Mouse (Mus musculus) stomach, postnatal 0 days (tissue): ENCODE results near the gene Tcf15. TPM values are rescaled to one million over a fixed set of nuclear protein-coding genes. Genes with fewer than 3 reads are reported as not detected.

Source experiments
- ATAC-seq: fragments of 200-750 bp; cut with Nextera tagmentation; 2 replicates; pipeline ENCODE4 v1.8.0; 2017; ENCODE audit not compliant: low FRiP score, low TSS enrichment
- DNase-seq: peaks from one replicate; pipeline ENCODE4 v3.0.0-alpha.2; 2016; ENCODE audit warnings: low spot score
- H3K27ac ChIP-seq: fragments of 300-500 bp; sonication (generic); replicated peaks from 2 replicates; pipeline ENCODE4 v1.5.1; 2014; ENCODE audit warnings: mild to moderate bottlenecking, control low read depth
- H3K27me3 ChIP-seq: fragments of 300-500 bp; sonication (generic); 2 replicates; pipeline ENCODE4 v1.6.1; 2014; ENCODE audit warnings: low read length; ENCODE audit not compliant: control insufficient read depth, insufficient read depth
- H3K36me3 ChIP-seq: fragments of 300-500 bp; sonication (generic); 2 replicates; pipeline ENCODE4 v1.6.1; 2014; ENCODE audit warnings: low read length, mixed read lengths; ENCODE audit not compliant: control insufficient read depth, insufficient read depth
- H3K4me1 ChIP-seq: fragments of 300-500 bp; sonication (generic); replicated peaks from 2 replicates; pipeline ENCODE4 v1.6.1; 2014; ENCODE audit warnings: antibody characterized with exemption; ENCODE audit not compliant: control insufficient read depth, insufficient read depth
- H3K4me2 ChIP-seq: fragments of 300-500 bp; sonication (generic); replicated peaks from 2 replicates; pipeline ENCODE4 v1.6.1; 2014; ENCODE audit warnings: low read depth, mild to moderate bottlenecking, control low read depth, moderate library complexity
- H3K4me3 ChIP-seq: fragments of 300-500 bp; sonication (generic); 2 replicates; pipeline ENCODE4 v1.5.1; 2014; ENCODE audit warnings: low read depth, low read length, control low read depth
- H3K9ac ChIP-seq: fragments of 300-500 bp; sonication (generic); 2 replicates; pipeline ENCODE4 v1.6.1; 2014; ENCODE audit warnings: mild to moderate bottlenecking, low read length, control low read depth, mixed read lengths
- H3K9me3 ChIP-seq: fragments of 300-500 bp; sonication (generic); 2 replicates; pipeline ENCODE4 v1.6.1; 2016; ENCODE audit warnings: low read length; ENCODE audit not compliant: control insufficient read depth
- CTCF ChIP-seq: IDR thresholded peaks from 2 replicates; pipeline ENCODE4 v1.5.1; 2016; ENCODE audit warnings: antibody characterized with exemption, low read depth, mild to moderate bottlenecking, moderate library complexity
- EP300 ChIP-seq: optimal IDR thresholded peaks from 2 replicates; pipeline ENCODE3; 2016; ENCODE audit warnings: antibody characterized with exemption
- WGBS: fragments of 180-500 bp; shearing (Covaris S2); extraction: QIAGEN DNeasy Blood & Tissue Kit; methylation state at CpG from one replicate; pipeline ENCODE4 v1.1.7; 2014; 5-methylcytosine and 5-hydroxymethylcytosine counted together
- polyA plus RNA-seq: library from polyadenylated mRNA; unstranded; fragments of >200 nt; fragmentation: Nextera tagmentation; extraction: Ambion mirVana; gene quantifications from 2 replicates; pipeline ENCODE4 v1.2.1, GENCODE M21; 2015

Tcf15 gene
- polyA plus RNA-seq, 1 experiment from 2014 or later, result 2.5 TPM

- TF ChIP-seq CTCF (no peak), EP300 (no peak)
- H3K9me3 ChIP-seq, result no peaks in the 10 kb centered on the region
- H3K4me3 ChIP-seq, result peak overlapping the region; percentile 40
- WGBS, result under 1% methylated on average over 13 of the region's 13 CpGs
- no peak overlapping the region for H3K27ac ChIP-seq
- peaks cover 12% of the 10 kb centered on the region; the same call in 1 of the 2 replicates for H3K27me3 ChIP-seq
- ATAC-seq (peak; percentile 32; the same call in 1 of the 2 replicates), DNase-seq (no peak)
- H3K4me1 ChIP-seq, result 0 out of 2 replicates have a peak, but pooled peaks cover 2% of the 10 kb centered on the region
- H3K36me3 ChIP-seq, result no peaks in the 10 kb centered on the region
- H3K9ac ChIP-seq, result no peak overlapping the region; the same call in 1 of the 2 replicates
- peak overlapping the region; percentile 53 for H3K4me2 ChIP-seq
Measured at GRCm38 (mm10) chr2:152142046-152142445, 1.3 kb upstream of the Tcf15 start.

- Histone ChIP-seq H3K27ac (no peak overlapping the region), H3K36me3 (no peaks in the 10 kb centered on the region), H3K4me3 (peak overlapping the region; percentile 41; the same call in 1 of the 2 replicates), H3K9ac (no peak overlapping the region), H3K4me2 (peak overlapping the region; percentile 72), H3K4me1 (0 out of 2 replicates have a peak, but pooled peaks cover 2% of the 10 kb centered on the region), H3K9me3 (no peaks in the 10 kb centered on the region), H3K27me3 (peaks cover 12% of the 10 kb centered on the region; the same call in 1 of the 2 replicates)
- TF ChIP-seq CTCF, result no peak
- TF ChIP-seq EP300, result no peak
- no peak for ATAC-seq
- no peak for DNase-seq
- WGBS, result 11% methylated on average over 11 of the region's 11 CpGs
Measured at GRCm38 (mm10) chr2:152142571-152142970, 790 bp upstream of the Tcf15 start.

GRCm38 (mm10) chr2:152144158-152144450, 743 bp downstream of the Tcf15 start:
- Histone ChIP-seq H3K4me2 (peak overlapping the region; percentile 72), H3K36me3 (no peaks in the 10 kb centered on the region), H3K27ac (no peak overlapping the region), H3K9ac (no peak overlapping the region), H3K9me3 (no peaks in the 10 kb centered on the region), H3K4me1 (0 out of 2 replicates have a peak, but pooled peaks cover 2% of the 10 kb centered on the region), H3K4me3 (peak overlapping the region; percentile 41), H3K27me3 (peaks cover 12% of the 10 kb centered on the region; the same call in 1 of the 2 replicates)
- 28% methylated on average over 9 of the region's 9 CpGs for WGBS
- no peak for TF ChIP-seq CTCF
- no peak for TF ChIP-seq EP300
- no peak for ATAC-seq
- DNase-seq, result no peak

GRCm38 (mm10) chr2:152144501-152144900, 1.1 kb downstream of the Tcf15 start:
- Histone ChIP-seq H3K4me1 (0 out of 2 replicates have a peak, but pooled peaks cover 2% of the 10 kb centered on the region), H3K4me3 (peak overlapping the region; percentile 41), H3K4me2 (peak overlapping the region; percentile 72; the same call in 1 of the 2 replicates), H3K36me3 (no peaks in the 10 kb centered on the region), H3K9me3 (no peaks in the 10 kb centered on the region), H3K9ac (no peak overlapping the region), H3K27ac (no peak overlapping the region), H3K27me3 (peaks cover 12% of the 10 kb centered on the region; the same call in 1 of the 2 replicates)
- 73% methylated on average over 5 of the region's 5 CpGs for WGBS
- ATAC-seq (no peak), DNase-seq (no peak)
- TF ChIP-seq CTCF (no peak), EP300 (no peak)

GRCm38 (mm10) chr2:152145711-152146110, 2.4 kb downstream of the Tcf15 start:
- WGBS, result 63% methylated on average over 2 of the region's 2 CpGs
- DNase-seq (no peak), ATAC-seq (no peak)
- Histone ChIP-seq H3K4me3 (no peak overlapping the region), H3K27me3 (peaks cover 12% of the 10 kb centered on the region; the same call in 1 of the 2 replicates), H3K4me1 (0 out of 2 replicates have a peak, but pooled peaks cover 2% of the 10 kb centered on the region), H3K4me2 (no peak overlapping the region), H3K9ac (no peak overlapping the region), H3K36me3 (no peaks in the 10 kb centered on the region), H3K27ac (no peak overlapping the region), H3K9me3 (no peaks in the 10 kb centered on the region)
- TF ChIP-seq EP300, result no peak
- no peak for TF ChIP-seq CTCF

- Histone ChIP-seq H3K4me3 (no peak overlapping the region), H3K36me3 (no peaks in the 10 kb centered on the region), H3K27me3 (peaks cover 12% of the 10 kb centered on the region; the same call in 1 of the 2 replicates), H3K9ac (no peak overlapping the region), H3K27ac (no peak overlapping the region), H3K4me2 (no peak overlapping the region), H3K9me3 (no peaks in the 10 kb centered on the region), H3K4me1 (0 out of 2 replicates have a peak, but pooled peaks cover 2% of the 10 kb centered on the region)
- 66% methylated on average over 3 of the region's 3 CpGs for WGBS
- no peak for TF ChIP-seq CTCF
- TF ChIP-seq EP300, result no peak
- DNase-seq (no peak), ATAC-seq (no peak)
Measured at GRCm38 (mm10) chr2:152147079-152147478, 3.7 kb downstream of the Tcf15 start.
